Mouse (Mus musculus): ENCODE data around the gene Rnpepl1.

The Rnpepl1 gene

DNA sequence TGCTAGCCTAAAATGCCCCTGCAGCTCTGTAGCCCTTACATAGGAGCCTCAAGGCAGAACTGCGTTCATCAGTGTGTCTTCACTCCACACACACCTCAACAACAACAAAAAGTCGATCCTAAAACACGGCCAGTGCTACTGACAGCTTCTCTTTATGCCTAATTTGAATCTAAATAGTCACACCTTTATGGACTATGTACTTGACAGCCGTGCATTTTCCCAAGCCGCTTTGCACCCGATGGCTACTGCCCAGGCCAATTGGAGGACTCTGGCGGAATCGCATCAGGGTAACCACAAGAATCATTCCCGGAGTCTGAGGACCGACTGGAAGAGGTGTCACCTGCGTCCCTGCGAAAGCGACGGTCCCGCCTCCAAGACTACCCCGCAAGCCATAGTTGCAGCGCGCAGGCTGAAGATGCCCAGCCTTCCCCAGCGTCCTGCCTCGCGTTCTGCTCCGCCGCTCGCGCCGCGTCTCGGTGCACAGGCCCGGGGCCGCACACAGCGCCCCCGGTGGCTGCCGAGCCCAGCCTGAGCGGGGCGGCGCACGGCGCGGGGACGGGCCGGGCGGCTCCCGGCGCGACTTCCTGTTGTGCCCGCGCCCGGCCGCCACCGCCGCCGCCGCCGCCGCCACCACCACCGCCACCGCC, at the start of gene Rnpepl1:
TSS of gene Rnpepl1 (plus strand) at position 545 of the 647 bp plus-strand sequence.
- peak; percentile 43 for DNase-seq (ENCODE audit: low read depth, low spot score)

DNA sequence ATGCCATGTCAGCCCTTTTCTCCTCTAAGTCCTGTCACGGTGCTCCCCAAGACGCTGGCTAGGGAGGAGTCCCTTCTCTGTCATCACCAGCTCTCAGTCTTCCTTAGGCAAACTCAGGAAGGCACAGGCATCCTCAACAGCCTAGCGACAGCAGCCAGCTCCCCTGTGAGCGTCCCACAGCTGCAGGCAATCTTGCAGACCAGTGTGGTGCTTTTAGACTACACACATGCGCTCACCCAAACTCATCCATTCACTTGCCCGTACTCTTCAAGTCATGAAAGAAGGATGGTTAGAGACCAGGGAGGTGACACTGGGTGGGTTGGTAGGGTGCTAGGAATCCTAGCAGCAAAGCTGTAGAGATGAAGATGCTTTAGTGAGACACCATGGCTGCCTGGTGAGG, 49.1 kb upstream of the Rnpepl1 start:
- DNase-seq (ENCODE audit: low read depth, low spot score), result no peak

DNA sequence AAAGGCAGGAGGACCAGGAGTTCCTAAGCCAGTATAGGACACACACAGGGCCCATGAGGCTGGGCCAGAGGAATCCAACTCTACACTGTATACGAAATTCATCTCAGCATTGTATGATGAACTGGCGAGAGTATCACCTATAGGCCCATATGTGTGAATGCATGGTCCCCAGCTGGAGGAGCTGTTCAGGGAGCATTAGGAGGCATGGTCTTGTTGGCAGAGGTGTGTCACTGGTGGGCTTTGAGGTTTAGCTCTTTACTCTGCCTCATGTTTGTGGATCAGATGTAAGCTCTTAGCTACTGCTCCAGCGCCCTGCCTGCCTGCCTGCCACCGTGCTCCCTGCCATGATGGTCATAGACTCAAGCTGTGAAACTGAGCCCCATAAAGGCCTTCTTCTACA, 47.3 kb upstream of the Rnpepl1 start:
- DNase-seq (ENCODE audit: low read depth, low spot score), result no peak

DNA sequence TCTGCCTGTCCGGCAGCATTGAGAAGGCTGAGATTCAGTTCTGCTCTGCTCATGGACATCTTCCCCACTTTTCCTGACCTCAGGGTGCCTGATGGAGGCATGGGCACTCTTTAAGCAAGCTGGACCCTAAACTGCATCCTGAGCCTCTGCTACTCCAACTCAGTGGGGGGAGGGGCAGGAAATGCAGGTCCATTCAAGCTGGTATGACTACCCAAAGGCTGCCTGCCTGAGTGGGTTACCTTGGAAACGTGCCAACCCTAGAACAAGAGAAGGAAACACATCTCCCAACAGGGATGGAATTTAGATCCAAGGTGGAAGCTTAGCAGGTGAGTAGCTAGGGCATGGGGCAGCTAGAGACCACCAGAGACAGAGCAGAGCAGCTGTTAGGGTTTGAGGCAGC, 44.4 kb upstream of the Rnpepl1 start:
- DNase-seq (ENCODE audit: low read depth, low spot score), result no peak

DNA sequence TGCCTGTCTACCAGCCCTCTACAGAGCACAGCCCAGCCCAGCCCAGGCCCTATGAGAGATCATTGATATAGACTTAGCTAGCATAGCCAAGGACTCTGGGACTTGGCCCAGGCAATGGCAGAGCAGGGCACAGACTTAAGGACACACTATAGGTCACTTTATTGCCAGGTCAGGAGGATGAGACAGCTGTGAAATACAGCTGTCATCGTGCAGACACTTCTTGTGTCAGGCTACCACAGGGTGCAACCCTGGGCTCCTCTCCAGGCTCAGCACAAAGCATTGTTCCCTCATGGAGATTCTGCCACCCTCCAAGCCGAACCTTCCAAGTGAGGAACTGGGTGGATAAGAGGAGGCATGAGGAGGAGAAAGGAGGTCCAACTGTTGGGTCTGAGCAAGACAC, 40.6 kb upstream of the Rnpepl1 start:
- DNase-seq (ENCODE audit: low read depth, low spot score), result no peak

DNA sequence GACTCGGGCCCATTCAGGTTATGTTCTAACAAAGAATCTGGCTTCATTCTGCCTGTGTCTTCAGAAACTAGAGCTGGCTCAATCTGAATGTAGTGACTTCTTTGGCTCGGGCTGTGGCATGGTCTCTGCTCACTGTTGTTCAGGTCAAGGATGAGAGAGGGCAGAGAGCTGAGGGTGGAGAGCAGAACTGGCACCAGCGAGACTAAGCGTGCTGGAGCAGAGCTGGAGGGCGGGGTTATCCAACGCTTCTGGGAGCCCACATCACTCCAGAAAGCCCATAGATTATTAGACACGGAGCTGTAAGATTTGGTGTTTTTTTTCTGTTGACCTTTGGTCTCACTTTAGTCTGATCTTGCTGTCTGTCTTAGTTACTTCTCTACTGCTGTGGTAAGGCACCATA, 37.9 kb upstream of the Rnpepl1 start:
- no peak for DNase-seq (ENCODE audit: low read depth, low spot score)

DNA sequence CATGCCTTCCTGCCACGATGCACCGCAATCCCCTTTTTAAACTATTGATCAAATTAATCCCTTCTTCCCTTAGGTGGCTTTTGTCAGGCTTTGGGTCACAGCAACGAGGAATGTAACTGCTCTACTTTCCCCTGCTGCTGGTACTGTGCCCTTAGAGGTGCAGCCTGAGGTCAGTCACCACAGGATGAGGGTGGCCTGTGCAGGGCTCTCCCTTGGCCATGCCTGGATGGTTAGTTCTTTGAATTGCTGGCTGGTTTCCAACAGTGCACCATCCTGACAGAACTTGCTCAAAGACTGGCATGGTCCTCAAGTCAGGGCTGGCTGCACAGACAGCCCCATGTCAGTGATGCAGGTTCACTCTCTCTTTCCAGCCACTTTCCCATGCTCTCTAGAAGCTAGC, 36.6 kb upstream of the Rnpepl1 start:
- DNase-seq (ENCODE audit: low read depth, low spot score), result no peak

DNA sequence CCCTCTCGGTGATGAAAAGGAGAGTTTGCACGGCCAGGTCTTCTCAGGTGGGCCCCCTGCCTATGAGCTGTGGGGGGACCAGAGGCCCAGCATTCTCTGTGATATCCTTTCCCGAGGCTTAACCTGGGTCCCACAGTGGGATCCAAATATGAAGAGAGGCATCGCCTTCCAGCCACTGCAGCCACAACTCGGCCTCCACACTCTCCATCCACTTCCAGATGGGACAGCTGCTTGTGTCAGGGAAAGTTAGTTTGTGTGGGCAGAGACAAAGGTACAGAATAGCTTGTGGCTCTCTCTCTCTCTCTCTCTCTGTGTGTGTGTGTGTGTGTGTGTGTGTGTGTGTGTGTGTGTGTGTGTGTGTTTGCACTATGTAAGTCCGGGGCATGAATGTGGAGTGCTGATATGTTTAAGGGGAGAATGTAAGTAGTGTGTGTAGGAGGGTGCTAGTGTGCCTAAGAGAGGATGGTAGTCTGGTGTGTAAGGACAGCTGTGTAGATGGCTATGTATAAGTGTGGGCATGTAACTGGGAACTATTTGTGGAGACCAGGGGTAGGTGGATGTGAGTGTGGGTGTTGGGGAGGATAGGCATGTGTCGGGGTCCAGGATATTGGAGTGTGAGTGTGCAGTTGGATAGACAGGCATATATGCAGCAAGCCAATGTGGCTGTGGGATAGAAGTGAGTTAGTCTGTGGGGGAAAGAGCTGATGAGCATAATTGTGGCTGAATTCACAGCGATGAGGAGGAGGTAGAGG, 35.0 kb upstream of the Rnpepl1 start:
- DNase-seq (ENCODE audit: low read depth, low spot score), result no peak

DNA sequence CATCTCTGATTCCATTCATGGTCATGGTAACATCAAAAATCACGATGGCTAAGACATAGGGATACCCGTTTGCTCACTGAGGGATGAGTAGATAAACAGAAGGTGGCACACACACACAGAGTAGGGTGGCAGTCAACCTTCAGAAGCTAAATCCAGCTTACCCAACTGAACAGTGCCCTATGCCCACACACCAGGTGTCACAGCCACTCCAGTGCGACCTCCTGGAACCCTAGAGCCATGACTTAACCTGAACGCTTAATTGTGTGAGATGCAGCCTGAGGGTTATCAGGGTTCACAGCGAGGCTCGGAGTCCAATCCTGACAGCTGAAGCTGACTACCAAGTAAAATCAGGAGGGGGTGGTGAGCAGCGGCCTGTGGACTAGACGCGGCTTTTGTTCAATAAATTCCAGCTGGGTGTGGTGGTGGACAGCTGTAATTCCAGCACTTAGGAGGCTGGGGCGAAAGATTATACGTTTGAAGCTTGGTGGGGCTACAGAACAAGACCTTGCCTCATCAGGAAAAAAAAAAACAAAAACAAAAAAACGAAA, 33.1 kb upstream of the Rnpepl1 start:
- no peak for DNase-seq (ENCODE audit: low read depth, low spot score)

DNA sequence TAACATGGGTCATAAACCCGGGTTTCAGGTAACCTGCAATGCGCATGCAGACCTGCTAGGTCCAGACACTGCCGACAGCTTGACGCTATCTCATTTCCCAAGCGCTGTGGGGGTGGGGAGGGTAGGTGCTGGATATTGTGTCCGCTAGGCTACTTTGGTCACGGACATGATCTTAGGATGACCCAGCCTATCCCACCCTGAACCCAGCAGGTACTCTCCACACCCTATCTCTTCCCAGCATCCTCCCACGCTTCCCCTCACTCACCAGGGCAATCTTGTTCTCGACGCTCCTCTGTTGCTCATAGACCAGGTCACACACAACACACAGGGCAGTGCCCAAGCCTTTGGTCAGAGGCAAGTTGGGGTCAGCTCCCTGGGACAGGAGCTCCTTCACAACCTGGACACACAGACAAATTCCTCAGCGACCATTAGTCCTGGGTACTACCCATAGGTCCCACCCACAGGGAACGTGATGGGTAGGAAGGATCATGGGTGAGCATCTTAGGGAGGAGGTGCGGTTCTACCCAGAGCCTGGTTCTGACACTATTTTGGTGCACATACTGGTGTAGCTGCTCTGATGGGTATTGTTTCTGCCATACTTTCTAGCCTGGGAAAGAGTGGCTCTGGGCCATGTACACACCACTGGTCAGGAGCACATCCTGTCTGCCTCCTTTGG, 32.4 kb upstream of the Rnpepl1 start:
- no peak for DNase-seq (ENCODE audit: low read depth, low spot score)

DNA sequence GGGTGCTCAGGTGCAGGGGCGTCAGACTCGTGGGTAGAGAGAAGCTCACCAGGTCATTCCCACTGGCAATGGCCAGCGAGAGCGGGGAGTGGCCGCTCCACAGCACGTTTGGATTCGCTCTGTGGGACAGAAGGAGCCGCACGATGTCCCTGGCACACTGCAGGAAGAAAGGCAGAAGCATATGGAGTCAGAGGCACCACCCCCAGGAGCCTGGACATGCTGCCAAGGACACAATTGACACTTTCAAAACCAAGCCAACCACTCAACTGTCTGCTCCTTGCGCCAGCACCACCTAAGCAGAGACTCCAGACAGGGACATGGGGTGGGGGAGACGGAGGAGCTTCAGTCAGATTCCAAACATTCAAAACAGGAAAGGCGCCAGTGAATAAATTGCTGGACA, 31.3 kb upstream of the Rnpepl1 start:
- DNase-seq (ENCODE audit: low read depth, low spot score), result no peak

DNA sequence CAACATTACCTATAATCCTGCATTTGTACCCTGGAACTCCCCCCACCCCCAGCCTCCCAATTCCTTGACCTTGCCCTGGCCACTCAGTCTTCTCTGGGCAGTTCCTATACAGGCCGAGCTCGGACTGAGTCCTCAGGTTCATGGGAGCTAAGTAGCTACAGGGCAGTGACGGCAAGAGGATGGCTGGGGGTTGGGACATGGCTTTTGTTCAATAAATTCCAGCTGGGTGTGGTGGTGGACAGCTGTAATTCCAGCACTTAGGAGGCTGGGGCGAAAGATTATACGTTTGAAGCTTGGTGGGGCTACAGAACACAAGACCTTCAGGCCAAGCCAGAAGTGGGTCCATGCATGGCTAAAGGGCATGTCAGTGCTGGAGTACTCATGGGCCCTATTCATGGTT, 30.5 kb upstream of the Rnpepl1 start:
- no peak for DNase-seq (ENCODE audit: low read depth, low spot score)

DNA sequence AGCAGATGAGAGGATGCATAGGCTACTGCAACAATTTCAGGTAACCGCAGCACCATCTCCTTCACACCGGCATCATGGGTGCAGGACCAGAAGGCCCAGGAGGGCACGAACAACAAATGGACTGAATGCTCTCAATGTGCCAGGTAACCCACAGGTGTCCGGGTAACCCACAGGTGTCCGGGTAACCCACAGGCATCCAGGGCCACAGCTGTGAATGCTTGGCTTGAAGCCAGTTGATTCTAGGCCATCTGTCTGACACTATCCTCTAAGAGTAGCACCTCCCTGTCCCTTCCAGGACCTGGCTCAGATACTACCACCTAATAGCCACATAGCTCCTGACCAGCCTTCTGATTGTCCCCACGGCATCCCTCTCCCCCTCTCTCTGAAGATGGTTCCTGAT, 28.6 kb upstream of the Rnpepl1 start:
- no peak for DNase-seq (ENCODE audit: low read depth, low spot score)

DNA sequence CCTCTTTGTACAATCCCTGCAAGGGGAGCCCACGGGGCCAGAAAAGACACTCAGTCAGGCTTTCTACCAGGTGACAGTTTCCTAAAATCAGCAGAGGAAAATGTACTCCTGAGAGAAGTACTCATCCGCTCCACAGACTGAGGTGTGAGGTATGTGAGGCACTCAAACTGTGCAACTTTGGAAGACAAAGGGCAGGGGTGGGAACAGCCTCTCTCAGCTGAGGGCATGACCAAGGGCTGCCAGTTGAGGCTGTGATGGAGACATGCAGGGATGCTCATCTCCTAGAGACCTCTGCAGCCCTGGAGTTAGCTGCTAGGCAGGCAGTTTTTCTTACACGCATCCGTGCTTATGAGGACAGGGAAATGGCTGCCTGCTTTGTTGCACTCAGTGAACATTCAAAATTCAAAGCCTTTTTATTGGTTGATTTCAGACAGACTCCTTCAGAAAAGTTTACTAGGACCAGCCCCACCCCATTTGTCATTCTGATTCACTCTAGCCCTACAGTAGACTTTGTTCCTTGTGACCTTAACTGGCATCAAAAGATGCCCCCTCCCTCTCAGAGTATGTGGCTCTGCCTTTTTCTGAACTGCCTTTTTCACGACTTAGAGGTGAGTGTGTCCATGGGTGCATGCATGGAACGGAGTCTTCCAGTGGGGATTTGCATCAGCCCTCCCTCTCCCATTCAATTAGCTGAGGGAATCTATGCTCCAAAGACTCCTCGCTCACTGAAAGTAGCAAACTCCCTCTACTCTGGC, 21.5 kb upstream of the Rnpepl1 start:
- DNase-seq (ENCODE audit: low read depth, low spot score), result no peak

DNA sequence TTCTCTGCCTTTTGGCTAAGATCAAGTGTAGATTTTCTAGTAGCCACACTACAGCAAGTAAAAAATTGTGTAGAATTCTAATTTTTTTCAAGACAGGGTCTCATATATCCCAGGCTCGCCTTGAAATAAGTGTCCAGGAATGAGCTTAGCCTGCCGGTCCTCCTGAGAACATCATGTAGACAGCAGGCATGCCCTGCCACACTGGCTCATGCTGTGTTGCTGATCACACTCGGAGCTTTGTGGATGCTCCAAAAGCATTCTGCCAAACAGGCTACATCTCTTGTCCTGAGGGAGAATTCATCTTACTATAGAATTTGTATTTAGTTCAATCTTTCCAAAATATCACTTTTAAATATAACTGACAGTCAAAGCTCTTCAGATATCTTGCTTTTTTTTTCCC, 17.8 kb upstream of the Rnpepl1 start:
- no peak for DNase-seq (ENCODE audit: low read depth, low spot score)

DNA sequence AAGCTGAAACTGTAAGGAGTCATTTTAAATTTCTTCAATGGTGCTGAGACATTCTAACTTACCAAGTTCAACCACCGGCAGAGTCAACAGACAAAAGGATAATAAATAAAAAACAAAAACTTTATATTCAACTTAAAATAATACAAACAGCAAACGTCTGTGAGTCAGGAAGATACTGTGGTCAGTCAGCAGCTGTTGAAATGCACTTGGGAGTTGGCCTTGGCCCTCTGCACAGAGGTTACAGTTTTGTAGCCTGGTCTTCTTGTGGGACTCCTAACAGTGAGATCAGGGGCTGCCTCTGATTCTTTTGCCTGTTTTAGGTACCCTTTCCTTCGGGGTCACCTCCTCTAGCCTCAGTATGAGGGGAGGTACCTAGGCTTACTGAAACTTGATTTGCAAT, 16.7 kb upstream of the Rnpepl1 start:
- DNase-seq (ENCODE audit: low read depth, low spot score), result no peak

DNA sequence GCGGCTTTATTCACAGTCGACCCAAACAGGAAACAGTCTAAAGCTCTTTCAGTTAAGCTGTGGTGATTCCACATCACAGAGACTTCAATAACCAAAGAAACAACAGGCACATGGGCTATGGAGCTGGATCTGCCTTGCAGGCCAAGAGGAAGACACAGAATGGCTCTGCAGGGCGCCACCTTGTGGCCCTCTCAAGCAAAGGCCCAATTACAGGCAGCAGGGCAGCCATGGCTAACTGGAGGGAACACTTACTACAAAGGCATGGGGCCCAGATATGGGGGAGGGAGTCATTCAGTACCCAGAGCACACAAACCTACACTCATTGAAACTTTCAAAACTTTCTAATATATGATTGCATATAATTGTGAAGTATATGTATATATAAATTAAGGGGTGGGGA, 15.5 kb upstream of the Rnpepl1 start:
- DNase-seq (ENCODE audit: low read depth, low spot score), result peak; percentile 62

DNA sequence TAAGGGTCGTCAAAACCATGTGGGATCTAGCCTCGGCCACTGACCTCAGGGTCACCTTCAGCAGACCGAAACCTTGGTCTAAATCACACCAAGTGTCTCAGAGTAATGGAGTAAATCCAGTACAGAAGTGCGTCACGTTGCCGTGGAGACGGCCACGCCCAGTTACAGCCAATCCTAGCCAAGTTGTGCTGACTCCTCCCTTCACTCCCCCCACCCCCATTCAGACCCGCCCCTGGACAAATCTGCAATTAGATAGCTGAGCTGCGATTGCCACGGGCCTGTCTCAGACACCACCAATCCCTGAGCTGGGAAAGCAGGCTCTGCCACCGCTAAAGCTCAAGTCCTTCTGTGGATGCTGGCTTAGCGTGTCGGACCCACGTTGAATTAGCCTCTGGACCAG, 7.8 kb upstream of the Rnpepl1 start, which contains the start of gene Ankmy1:
TSS of gene Ankmy1 (minus strand) at position 121 of the 400 bp plus-strand sequence.
- no peak for DNase-seq (ENCODE audit: low read depth, low spot score)

DNA sequence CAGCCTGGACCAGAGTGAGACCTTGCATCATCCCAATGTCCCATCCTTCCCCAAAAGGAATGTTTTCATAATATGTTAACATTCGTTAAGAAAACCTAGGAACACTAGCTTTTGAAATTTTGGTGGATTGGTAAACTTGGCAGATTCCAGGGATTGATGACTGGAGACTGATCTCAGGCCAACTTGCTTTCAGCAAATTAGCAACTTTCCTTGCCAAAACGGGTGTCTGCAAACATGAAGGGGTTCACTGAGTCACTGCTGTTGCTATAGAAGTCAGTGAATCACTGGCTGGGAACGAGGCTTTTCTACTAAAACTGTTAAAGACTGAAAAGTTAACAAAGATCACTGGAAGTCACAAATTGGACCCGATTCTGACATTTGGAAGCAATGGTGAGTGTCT, 7.0 kb upstream of the Rnpepl1 start:
- no peak for DNase-seq (ENCODE audit: low read depth, low spot score)

DNA sequence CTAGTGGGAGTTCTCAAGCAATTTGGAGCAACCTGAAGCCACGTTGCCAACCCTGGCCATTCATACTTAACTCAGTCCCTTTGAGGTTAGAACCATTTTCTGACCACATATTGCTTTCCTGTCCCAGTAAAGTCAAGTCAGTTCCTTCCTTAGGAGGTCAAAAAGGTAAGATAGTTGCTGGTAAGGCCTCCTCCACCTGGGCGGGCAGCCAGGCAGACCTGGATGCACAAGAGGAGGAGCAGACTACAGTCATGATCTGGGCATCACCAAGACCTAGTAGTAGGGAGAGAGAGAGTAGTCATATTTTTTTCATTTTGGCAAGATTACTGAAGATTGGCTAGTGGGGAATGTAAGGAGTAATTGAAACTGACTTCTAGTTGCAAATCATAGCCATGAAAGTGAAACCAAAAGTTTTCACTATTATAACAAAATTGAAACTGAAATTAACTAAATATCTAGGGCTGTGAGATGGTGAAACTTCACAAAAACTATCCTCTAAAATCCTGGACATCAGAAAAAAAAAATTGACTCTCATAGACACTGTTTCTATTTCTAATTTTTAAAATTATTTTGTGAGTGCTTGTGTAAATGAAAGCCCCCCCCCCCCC, 4.8 kb upstream of the Rnpepl1 start:
- DNase-seq (ENCODE audit: low read depth, low spot score), result no peak
